Mouse (Mus musculus): Measurements from ENCODE around the gene Adra1d. TPM values are rescaled to one million over a fixed set of nuclear protein-coding genes. Genes with fewer than 3 reads are reported as not detected.
A peak's percentile ranks its signal among the peaks of the same experiment; 100 is the strongest.

The Adra1d gene
- 2.0 and 2.7 TPM in 2 replicates for polyA plus RNA-seq (2014; fragmentation: Nextera tagmentation; extraction: Ambion mirVana)

GRCm38 (mm10) chr2:131561891-131562585 lies at the start of gene Adra1d:
TSS of gene Adra1d (minus strand) at chr2:131562283.
- Histone ChIP-seq H3K4me2 (peak within 1 kb of the TSS; percentile 73), H3K9ac (peak within 1 kb of the TSS; percentile 50), H3K4me3 (ENCODE audit: low read depth, low read length) (peak within 1 kb of the TSS; percentile 46), H3K27me3 (ENCODE audit: insufficient read depth, low read length) (peaks cover 66% of the 10 kb centered on the region), H3K36me3 (ENCODE audit: insufficient read depth) (no peaks in the 10 kb centered on the region), H3K4me1 (ENCODE audit: insufficient read depth) (no peaks in the 10 kb centered on the region), H3K9me3 (ENCODE audit: low read depth, low read length) (no peaks in the 10 kb centered on the region), H3K27ac (ENCODE audit: low read depth) (no peak within 1 kb of the TSS)
- ATAC-seq (ENCODE audit: insufficient read depth) (peak; percentile 76; the same call in 1 of the 2 replicates), DNase-seq (peak; percentile 45)
- 2% methylated on average over 73 of the region's 82 CpGs for WGBS
- TF ChIP-seq CTCF (IDR thresholded peaks at IDR 0.05; ENCODE audit: low read depth): no peak

GRCm38 (mm10) chr2:131601881-131602280 lies 39.8 kb upstream of the Adra1d start:
- Histone ChIP-seq H3K4me1 (ENCODE audit: insufficient read depth) (0 out of 2 replicates have a peak, but pooled peaks cover 5% of the 10 kb centered on the region), H3K27me3 (ENCODE audit: insufficient read depth, low read length) (no peaks in the 10 kb centered on the region), H3K4me3 (ENCODE audit: low read depth, low read length) (no peak overlapping the region), H3K4me2 (no peak overlapping the region), H3K27ac (ENCODE audit: low read depth) (no peak overlapping the region), H3K9me3 (ENCODE audit: low read depth, low read length) (no peaks in the 10 kb centered on the region), H3K36me3 (ENCODE audit: insufficient read depth) (no peaks in the 10 kb centered on the region), H3K9ac (no peak overlapping the region)
- WGBS: 28% methylated on average over 2 of the region's 2 CpGs
- ATAC-seq (ENCODE audit: insufficient read depth) (peak; percentile 88), DNase-seq (peak; percentile 85)
- TF ChIP-seq CTCF (IDR thresholded peaks at IDR 0.05; ENCODE audit: low read depth): no peak

GRCm38 (mm10) chr2:131594871-131595270 lies 32.8 kb upstream of the Adra1d start:
- no peak for ATAC-seq (ENCODE audit: insufficient read depth)
- H3K9me3 ChIP-seq (ENCODE audit: low read depth, low read length): no peaks in the 10 kb centered on the region
- H3K4me1 ChIP-seq (ENCODE audit: insufficient read depth): no peaks in the 10 kb centered on the region
- 85% methylated on average over 6 of the region's 6 CpGs for WGBS
- no peak overlapping the region for H3K27ac ChIP-seq (ENCODE audit: low read depth)
- H3K4me3 ChIP-seq (ENCODE audit: low read depth, low read length): no peak overlapping the region
- H3K36me3 ChIP-seq (ENCODE audit: insufficient read depth): no peaks in the 10 kb centered on the region
- no peak for DNase-seq
- no peak overlapping the region for H3K9ac ChIP-seq
- no peak overlapping the region for H3K4me2 ChIP-seq
- TF ChIP-seq CTCF (IDR thresholded peaks at IDR 0.05; ENCODE audit: low read depth): no peak
- H3K27me3 ChIP-seq (ENCODE audit: insufficient read depth, low read length): no peaks in the 10 kb centered on the region

GRCm38 (mm10) chr2:131587521-131587920 lies 25.4 kb upstream of the Adra1d start:
- no peaks in the 10 kb centered on the region for H3K4me1 ChIP-seq (ENCODE audit: insufficient read depth)
- H3K4me2 ChIP-seq: no peak overlapping the region
- no peak for TF ChIP-seq CTCF (IDR thresholded peaks at IDR 0.05; ENCODE audit: low read depth)
- H3K4me3 ChIP-seq (ENCODE audit: low read depth, low read length): no peak overlapping the region
- DNase-seq (no peak), ATAC-seq (ENCODE audit: insufficient read depth) (no peak)
- 66% methylated on average over 2 of the region's 2 CpGs for WGBS
- H3K27ac ChIP-seq (ENCODE audit: low read depth): no peak overlapping the region
- no peaks in the 10 kb centered on the region for H3K27me3 ChIP-seq (ENCODE audit: insufficient read depth, low read length)
- H3K9ac ChIP-seq: no peak overlapping the region
- H3K36me3 ChIP-seq (ENCODE audit: insufficient read depth): no peaks in the 10 kb centered on the region
- no peaks in the 10 kb centered on the region for H3K9me3 ChIP-seq (ENCODE audit: low read depth, low read length)

- H3K36me3 ChIP-seq (ENCODE audit: insufficient read depth): no peaks in the 10 kb centered on the region
- no peaks in the 10 kb centered on the region for H3K9me3 ChIP-seq (ENCODE audit: low read depth, low read length)
- H3K4me1 ChIP-seq (ENCODE audit: insufficient read depth): no peaks in the 10 kb centered on the region
- DNase-seq (no peak), ATAC-seq (ENCODE audit: insufficient read depth) (no peak)
- H3K9ac ChIP-seq: no peak overlapping the region
- H3K4me2 ChIP-seq: no peak overlapping the region
- H3K27ac ChIP-seq (ENCODE audit: low read depth): no peak overlapping the region
- 73% methylated on average over 2 of the region's 2 CpGs for WGBS
- no peaks in the 10 kb centered on the region for H3K27me3 ChIP-seq (ENCODE audit: insufficient read depth, low read length)
- H3K4me3 ChIP-seq (ENCODE audit: low read depth, low read length): no peak overlapping the region
- TF ChIP-seq CTCF (IDR thresholded peaks at IDR 0.05; ENCODE audit: low read depth): no peak
Measured at GRCm38 (mm10) chr2:131581506-131581905, 19.4 kb upstream of the Adra1d start.

- peak; percentile 86 for ATAC-seq (ENCODE audit: insufficient read depth)
- H3K4me1 ChIP-seq (ENCODE audit: insufficient read depth): no peaks in the 10 kb centered on the region
- H3K9ac ChIP-seq: peak overlapping the region; percentile 50
- peaks cover 66% of the 10 kb centered on the region for H3K27me3 ChIP-seq (ENCODE audit: insufficient read depth, low read length)
- peak overlapping the region; percentile 46 for H3K4me3 ChIP-seq (ENCODE audit: low read depth, low read length)
- DNase-seq: peak; percentile 87
- peak; percentile 75 for TF ChIP-seq CTCF (IDR thresholded peaks at IDR 0.05; ENCODE audit: low read depth)
- H3K9me3 ChIP-seq (ENCODE audit: low read depth, low read length): no peaks in the 10 kb centered on the region
- WGBS: 1% methylated on average over 30 of the region's 30 CpGs
- no peak overlapping the region for H3K27ac ChIP-seq (ENCODE audit: low read depth)
- no peaks in the 10 kb centered on the region for H3K36me3 ChIP-seq (ENCODE audit: insufficient read depth)
- peak overlapping the region; percentile 73 for H3K4me2 ChIP-seq
Measured at GRCm38 (mm10) chr2:131562586-131563122, 571 bp upstream of the Adra1d start.

GRCm38 (mm10) chr2:131561344-131561870 lies 676 bp downstream of the Adra1d start:
- DNase-seq: no peak
- Histone ChIP-seq H3K4me2 (peak overlapping the region; percentile 73), H3K27me3 (ENCODE audit: insufficient read depth, low read length) (peaks cover 66% of the 10 kb centered on the region), H3K9me3 (ENCODE audit: low read depth, low read length) (no peaks in the 10 kb centered on the region), H3K36me3 (ENCODE audit: insufficient read depth) (no peaks in the 10 kb centered on the region), H3K4me1 (ENCODE audit: insufficient read depth) (no peaks in the 10 kb centered on the region), H3K4me3 (ENCODE audit: low read depth, low read length) (peak overlapping the region; percentile 46), H3K27ac (ENCODE audit: low read depth) (no peak overlapping the region), H3K9ac (peak overlapping the region; percentile 50)
- TF ChIP-seq CTCF (IDR thresholded peaks at IDR 0.05; ENCODE audit: low read depth): no peak
- ATAC-seq (ENCODE audit: insufficient read depth): no peak
- 4% methylated on average over 33 of the region's 33 CpGs for WGBS

Data from lung, embryonic 14.5 days (tissue).